Mouse (Mus musculus) heart, adult 2 months (tissue): ENCODE data around the gene Rpl10-ps3. TPM values are rescaled to one million over a fixed set of nuclear protein-coding genes. Genes with fewer than 3 reads are reported as not detected.

ENCODE experiments used
- DNase-seq, 2 experiments: peaks; one replicate each; pipeline ENCODE4 v3.0.0; 2021
- H3K27ac ChIP-seq: fragments of 200-600 bp; 2 replicates; pipeline ENCODE4 v1.8.1; 2022
- H3K27me3 ChIP-seq: fragments of 200-500 bp; 2 replicates; pipeline ENCODE4 v1.6.1; 2012; ENCODE audit warnings: mild to moderate bottlenecking, low read length, inconsistent platforms, mixed read lengths; ENCODE audit not compliant: control insufficient read depth, insufficient read depth
- H3K36me3 ChIP-seq: fragments of 200-500 bp; 2 replicates; pipeline ENCODE4 v1.6.1; 2012; ENCODE audit warnings: low read length, inconsistent platforms; ENCODE audit not compliant: control insufficient read depth, insufficient read depth
- H3K4me1 ChIP-seq: fragments of 200-500 bp; 2 replicates; pipeline ENCODE4 v1.6.1; 2011; ENCODE audit warnings: low read length; ENCODE audit not compliant: control insufficient read depth, insufficient read depth
- H3K4me3 ChIP-seq: fragments of 200-600 bp; 2 replicates; pipeline ENCODE4 v1.8.1; 2022
- H3K79me2 ChIP-seq: fragments of 200-500 bp; replicated peaks from 2 replicates; pipeline ENCODE4 v1.6.1; 2012; ENCODE audit warnings: mild to moderate bottlenecking, inconsistent platforms, low read length, moderate library complexity, mixed read lengths; ENCODE audit not compliant: control insufficient read depth, insufficient read depth
- H3K9ac ChIP-seq: fragments of 200-500 bp; 2 replicates; pipeline ENCODE4 v1.6.1; 2012; ENCODE audit warnings: low read depth, mild to moderate bottlenecking, control low read depth, inconsistent platforms, low read length, mixed read lengths
- CTCF ChIP-seq: fragments of 200-600 bp; IDR thresholded peaks from 2 replicates; pipeline ENCODE4 v1.8.1; 2022; ENCODE audit warnings: antibody characterized with exemption, mild to moderate bottlenecking, moderate library complexity
- EP300 ChIP-seq: fragments of 200-500 bp; IDR thresholded peaks from 2 replicates; pipeline ENCODE4 v1.6.1; 2011; ENCODE audit warnings: low read depth, low read length, control low read depth; ENCODE audit not compliant: insufficient read depth
- POLR2A ChIP-seq: fragments of 200-500 bp; IDR thresholded peaks from 2 replicates; pipeline ENCODE4 v1.6.1; 2011; ENCODE audit warnings: mild to moderate bottlenecking, low read depth, low read length, control low read depth; ENCODE audit not compliant: insufficient read depth
- WGBS: fragments of 180-500 bp; shearing (Covaris S2); methylation state at CpG from one replicate; pipeline ENCODE4 v1.1.7; 2018; 5-methylcytosine and 5-hydroxymethylcytosine counted together
- intact Hi-C: fragments of 180-260 bp; cut with DNase I; formaldehyde crosslinking; loops from one replicate; pipeline ENCODE4 v1.15.1; 2025
- polyA plus RNA-seq: library from polyadenylated mRNA; depleted of rRNA; stranded (reverse); fragments of >200 nt; gene quantifications from 2 replicates; pipeline ENCODE4 v1.2.3, GENCODE M21; 2012; rRNA removed
- total RNA-seq, 2 experiments: library from RNA; stranded (reverse); gene quantifications; 2 replicates each; pipeline ENCODE4 v1.2.3; 2021

Rpl10-ps3 gene
- total and polyA plus RNA-seq, 3 experiments: 69.3 to 494 (median 477) TPM

- intact Hi-C loops: no loop called here
- TF ChIP-seq POLR2A (no peak), CTCF (no peak), EP300 (no peak)
- Histone ChIP-seq H3K4me3 (no peak overlapping the region), H3K9ac (no peak overlapping the region), H3K36me3 (no peaks in the 10 kb centered on the region), H3K4me1 (no peaks in the 10 kb centered on the region; the same call in 1 of the 2 replicates), H3K27ac (no peak overlapping the region), H3K27me3 (no peaks in the 10 kb centered on the region), H3K79me2 (no peaks in the 10 kb centered on the region)
- WGBS: 53% methylated on average over 4 of the region's 4 CpGs
- no peak for DNase-seq
Measured at GRCm38 (mm10) chr9:50304004-50304403, 40.8 kb downstream of the Rpl10-ps3 start.

DNA sequence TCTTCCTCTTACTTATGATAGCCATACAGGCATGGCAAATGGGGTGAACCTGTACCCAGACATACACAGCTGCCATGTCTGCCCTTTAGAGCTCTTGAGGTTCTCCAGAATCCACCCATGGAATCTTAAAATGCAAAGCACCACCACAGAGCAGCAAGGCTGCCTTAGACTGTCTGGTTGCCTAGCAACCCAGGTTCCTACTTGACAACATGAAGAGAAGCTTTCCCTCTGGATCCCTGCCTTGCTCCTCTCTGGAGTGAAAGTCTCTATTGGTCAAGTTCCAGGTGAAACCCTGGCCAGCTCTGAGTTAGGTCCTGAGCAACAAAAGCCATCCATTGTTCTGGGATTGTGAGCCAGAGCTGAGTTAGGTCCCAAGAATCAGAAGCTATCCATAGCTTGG, 43.0 kb downstream of the Rpl10-ps3 start:
- H3K4me1 ChIP-seq: no peaks in the 10 kb centered on the region; the same call in 1 of the 2 replicates
- H3K27me3 ChIP-seq: no peaks in the 10 kb centered on the region
- no peaks in the 10 kb centered on the region for H3K36me3 ChIP-seq
- H3K9ac ChIP-seq: no peak overlapping the region
- DNase-seq: no peak
- no peak overlapping the region for H3K27ac ChIP-seq
- intact Hi-C loops: no loop called here
- no peaks in the 10 kb centered on the region for H3K79me2 ChIP-seq
- H3K4me3 ChIP-seq: no peak overlapping the region
- TF ChIP-seq EP300 (no peak), POLR2A (no peak), CTCF (no peak)

- WGBS: 21% methylated on average over 2 of the region's 2 CpGs
- Histone ChIP-seq H3K27me3 (no peaks in the 10 kb centered on the region), H3K27ac (no peak overlapping the region), H3K4me1 (no peaks in the 10 kb centered on the region), H3K36me3 (no peaks in the 10 kb centered on the region), H3K4me3 (no peak overlapping the region), H3K9ac (no peak overlapping the region), H3K79me2 (no peaks in the 10 kb centered on the region)
- no peak for DNase-seq
- TF ChIP-seq CTCF: no peak
- no peak for TF ChIP-seq POLR2A
- no peak for TF ChIP-seq EP300
- intact Hi-C loops: no loop called here
Measured at GRCm38 (mm10) chr9:50298389-50298788, 46.4 kb downstream of the Rpl10-ps3 start.

Other genes with a start within 250 kb of the Rpl10-ps3 start
- gene Plet1, start 149.6 kb upstream of the Rpl10-ps3 start, total RNA-seq: 1 to 10 TPM in 1 of 2 experiments, under 1 TPM in 1; 0.82 to 2.0 TPM
- 2.5 and 4.0 TPM in 2 replicates for gene Plet1, start 149.6 kb upstream of the Rpl10-ps3 start, polyA plus RNA-seq
- 10 to 100 TPM; 24.8 to 30.2 TPM for gene Pts, start 183.8 kb upstream of the Rpl10-ps3 start, total RNA-seq
- gene Pts, start 183.8 kb upstream of the Rpl10-ps3 start, polyA plus RNA-seq: 28.7 and 63.3 TPM in 2 replicates
- 1 to 10 TPM; 1.0 to 1.2 TPM for gene Il18, start 209.9 kb upstream of the Rpl10-ps3 start, total RNA-seq
- 0.53 and 1.6 TPM in 2 replicates for gene Il18, start 209.9 kb upstream of the Rpl10-ps3 start, polyA plus RNA-seq
- under 1 TPM; 0.39 to 0.50 TPM for gene Bco2, start 210.2 kb upstream of the Rpl10-ps3 start, total RNA-seq
- gene Bco2, start 210.2 kb upstream of the Rpl10-ps3 start, polyA plus RNA-seq: 0.32 and 0.33 TPM in 2 replicates
- not detected for gene Tex12, start 216.4 kb upstream of the Rpl10-ps3 start, total RNA-seq
- not detected in 2 replicates for gene Tex12, start 216.4 kb upstream of the Rpl10-ps3 start, polyA plus RNA-seq